Mouse (Mus musculus): ENCODE measurements around the gene Ppp4r3a. TPM values are rescaled to one million over a fixed set of nuclear protein-coding genes. Genes with fewer than 3 reads are reported as not detected.

The Ppp4r3a gene
- polyA plus RNA-seq, 1 experiment from 2014 or later = 27.7 TPM

DNA sequence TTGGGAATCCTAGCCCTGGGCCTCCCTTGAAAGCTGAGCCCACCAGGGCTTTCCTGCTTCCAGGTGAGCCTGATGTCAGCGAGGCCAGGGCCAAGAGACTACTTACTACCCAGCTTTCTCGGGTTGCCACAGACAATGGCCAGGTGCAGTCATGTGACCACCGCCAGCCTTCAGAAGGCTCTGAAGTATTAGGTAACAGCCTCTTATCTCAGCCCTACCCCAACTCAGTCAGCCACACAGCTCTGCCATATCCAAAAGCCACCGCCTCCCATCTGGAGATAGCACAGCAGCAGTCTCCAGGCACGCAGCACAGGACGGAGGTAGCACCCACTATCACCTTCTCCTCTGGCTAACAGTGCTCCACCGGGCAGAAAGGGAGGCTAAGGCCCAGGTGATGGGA is 58.1 kb downstream of the Ppp4r3a start:
- no peak for ATAC-seq (ENCODE audit: low read depth)
- H3K4me1 ChIP-seq (ENCODE audit: control insufficient read depth, insufficient read depth, low read length) = peaks cover 28% of the 10 kb centered on the region
- H3K9ac ChIP-seq (replicated peaks; ENCODE audit: low read depth, low read length) = no peak overlapping the region
- H3K9me3 ChIP-seq (ENCODE audit: control insufficient read depth, low read length) = no peaks in the 10 kb centered on the region
- H3K27me3 ChIP-seq (ENCODE audit: control insufficient read depth, insufficient read depth, low read length) = no peaks in the 10 kb centered on the region
- no peak overlapping the region for H3K27ac ChIP-seq (ENCODE audit: low read depth, low read length)
- no peak overlapping the region for H3K4me2 ChIP-seq (ENCODE audit: low read depth, low read length)
- 78% methylated on average over 7 of the region's 7 CpGs for WGBS
- H3K4me3 ChIP-seq (ENCODE audit: low read depth, low read length) = no peak overlapping the region
- 0 out of 2 replicates have a peak, but pooled peaks cover 3% of the 10 kb centered on the region for H3K36me3 ChIP-seq (ENCODE audit: control insufficient read depth, insufficient read depth, low read length)

DNA sequence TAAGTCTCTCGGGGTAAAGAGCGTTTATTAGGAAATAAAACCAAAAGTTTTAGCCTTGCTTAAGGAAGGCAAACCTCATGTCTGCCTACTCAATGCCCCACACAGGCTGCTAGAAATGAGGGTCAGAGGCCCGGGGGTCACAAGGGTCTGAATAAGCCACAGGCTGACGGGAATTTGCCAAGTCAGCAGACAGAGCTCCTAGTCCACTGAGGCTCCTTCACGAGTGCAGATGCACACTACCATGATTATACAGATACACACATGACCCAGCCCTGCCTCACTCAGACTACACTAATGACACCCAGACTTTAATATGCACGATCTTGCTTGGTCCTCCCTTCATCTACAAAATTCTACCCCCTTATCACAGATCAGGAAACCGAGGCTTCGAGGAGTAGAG is 58.7 kb downstream of the Ppp4r3a start:
- no peak overlapping the region for H3K27ac ChIP-seq (ENCODE audit: low read depth, low read length)
- 0 out of 2 replicates have a peak, but pooled peaks cover 3% of the 10 kb centered on the region for H3K36me3 ChIP-seq (ENCODE audit: control insufficient read depth, insufficient read depth, low read length)
- H3K9ac ChIP-seq (replicated peaks; ENCODE audit: low read depth, low read length) = no peak overlapping the region
- no peaks in the 10 kb centered on the region for H3K9me3 ChIP-seq (ENCODE audit: control insufficient read depth, low read length)
- H3K27me3 ChIP-seq (ENCODE audit: control insufficient read depth, insufficient read depth, low read length) = no peaks in the 10 kb centered on the region
- H3K4me1 ChIP-seq (ENCODE audit: control insufficient read depth, insufficient read depth, low read length) = peaks cover 28% of the 10 kb centered on the region
- H3K4me3 ChIP-seq (ENCODE audit: low read depth, low read length) = no peak overlapping the region
- H3K4me2 ChIP-seq (ENCODE audit: low read depth, low read length) = no peak overlapping the region
- ATAC-seq (ENCODE audit: low read depth) = no peak
- 58% methylated on average over 8 of the region's 8 CpGs for WGBS

DNA sequence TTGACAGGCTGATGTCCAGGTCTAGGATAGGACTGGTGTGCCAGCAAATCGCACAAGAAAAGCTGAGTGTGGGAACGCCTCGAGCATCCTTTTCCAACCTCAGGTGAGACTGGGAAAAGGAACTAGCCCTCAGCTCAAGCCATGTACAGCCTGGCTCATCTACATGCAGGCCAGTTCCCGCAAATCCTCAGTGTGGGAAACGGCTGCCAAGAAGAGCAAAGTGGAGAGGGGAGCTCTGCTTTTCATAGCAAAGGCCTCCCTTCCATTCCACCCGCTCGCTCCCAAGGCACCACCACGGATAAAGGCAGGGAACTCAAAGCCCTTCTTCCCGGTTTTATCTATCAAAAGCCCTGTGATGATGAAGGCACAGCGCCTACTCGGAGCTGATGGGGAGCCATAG is 60.4 kb downstream of the Ppp4r3a start:
- WGBS = 58% methylated on average over 11 of the region's 11 CpGs
- ATAC-seq (ENCODE audit: low read depth) = no peak
- H3K27ac ChIP-seq (ENCODE audit: low read depth, low read length) = no peak overlapping the region
- H3K9ac ChIP-seq (replicated peaks; ENCODE audit: low read depth, low read length) = no peak overlapping the region
- H3K4me1 ChIP-seq (ENCODE audit: control insufficient read depth, insufficient read depth, low read length) = peaks cover 35% of the 10 kb centered on the region
- no peaks in the 10 kb centered on the region for H3K27me3 ChIP-seq (ENCODE audit: control insufficient read depth, insufficient read depth, low read length)
- H3K4me2 ChIP-seq (ENCODE audit: low read depth, low read length) = no peak overlapping the region
- 0 out of 2 replicates have a peak, but pooled peaks cover 3% of the 10 kb centered on the region for H3K36me3 ChIP-seq (ENCODE audit: control insufficient read depth, insufficient read depth, low read length)
- no peak overlapping the region for H3K4me3 ChIP-seq (ENCODE audit: low read depth, low read length)
- H3K9me3 ChIP-seq (ENCODE audit: control insufficient read depth, low read length) = no peaks in the 10 kb centered on the region

DNA sequence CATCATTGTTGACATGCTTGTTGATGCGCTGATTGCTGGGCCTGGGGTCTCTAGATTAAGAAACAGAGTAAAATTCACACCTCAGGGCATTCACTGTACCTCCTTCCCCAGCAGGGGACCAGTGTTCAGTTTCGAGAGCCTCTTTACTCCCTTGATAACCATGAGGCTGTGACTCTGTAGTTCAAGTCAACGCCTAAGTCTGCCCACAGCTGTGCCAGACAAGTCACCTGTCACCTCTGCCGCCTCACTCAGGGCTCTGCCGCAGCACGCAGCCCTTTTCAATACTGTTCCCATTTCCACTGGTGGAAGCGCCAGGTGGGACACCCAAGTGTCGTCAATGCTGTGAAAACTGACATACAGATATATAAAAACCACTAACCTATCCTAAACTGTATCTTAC is 61.1 kb downstream of the Ppp4r3a start:
- Histone ChIP-seq H3K9me3 (ENCODE audit: control insufficient read depth, low read length) (no peaks in the 10 kb centered on the region), H3K9ac (replicated peaks; ENCODE audit: low read depth, low read length) (no peak overlapping the region), H3K4me1 (ENCODE audit: control insufficient read depth, insufficient read depth, low read length) (peaks cover 33% of the 10 kb centered on the region), H3K27ac (ENCODE audit: low read depth, low read length) (no peak overlapping the region), H3K4me2 (ENCODE audit: low read depth, low read length) (no peak overlapping the region), H3K4me3 (ENCODE audit: low read depth, low read length) (no peak overlapping the region), H3K27me3 (ENCODE audit: control insufficient read depth, insufficient read depth, low read length) (no peaks in the 10 kb centered on the region), H3K36me3 (ENCODE audit: control insufficient read depth, insufficient read depth, low read length) (0 out of 2 replicates have a peak, but pooled peaks cover 3% of the 10 kb centered on the region)
- ATAC-seq (ENCODE audit: low read depth) = no peak
- 94% methylated on average over 8 of the region's 8 CpGs for WGBS

DNA sequence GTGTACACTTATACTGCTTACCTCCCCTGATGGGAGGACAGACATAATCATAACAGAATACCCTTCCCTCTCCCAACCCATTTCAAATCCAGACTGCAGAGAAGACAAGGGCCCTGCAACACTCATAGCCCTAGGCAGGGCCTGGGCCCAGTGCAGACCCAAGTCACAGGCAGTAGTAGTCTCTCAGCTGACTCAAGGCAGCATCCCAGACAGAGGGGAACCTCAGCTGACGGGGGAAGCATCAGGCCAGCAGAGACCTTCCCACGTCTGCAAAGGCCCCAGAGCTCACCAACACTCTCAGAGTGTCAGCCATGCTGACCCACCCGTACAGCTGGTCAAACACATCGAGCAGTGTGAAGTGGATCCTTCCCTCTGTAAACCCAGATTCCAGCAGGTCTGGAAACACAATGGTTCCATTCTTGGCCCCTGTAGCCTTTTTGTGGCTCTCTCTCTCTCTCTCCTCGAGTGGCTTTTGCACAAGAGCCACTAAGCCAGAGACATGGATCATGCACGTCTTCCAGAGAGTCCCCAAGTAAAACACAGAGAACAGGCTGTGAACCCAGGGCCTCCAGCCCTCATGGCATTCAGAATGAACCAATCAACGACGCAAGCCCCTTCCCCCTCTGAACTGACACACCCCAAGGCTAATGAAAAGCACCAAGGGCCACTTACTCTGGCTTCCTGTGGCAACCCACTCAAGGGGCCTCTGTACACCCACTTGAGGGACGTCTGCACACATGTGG is 61.8 kb downstream of the Ppp4r3a start:
- H3K4me2 ChIP-seq (ENCODE audit: low read depth, low read length) = no peak overlapping the region
- H3K9ac ChIP-seq (replicated peaks; ENCODE audit: low read depth, low read length) = no peak overlapping the region
- WGBS = 76% methylated on average over 9 of the region's 9 CpGs
- H3K27ac ChIP-seq (ENCODE audit: low read depth, low read length) = no peak overlapping the region
- no peak for ATAC-seq (ENCODE audit: low read depth)
- no peak overlapping the region for H3K4me3 ChIP-seq (ENCODE audit: low read depth, low read length)
- no peaks in the 10 kb centered on the region for H3K27me3 ChIP-seq (ENCODE audit: control insufficient read depth, insufficient read depth, low read length)
- peaks cover 29% of the 10 kb centered on the region for H3K4me1 ChIP-seq (ENCODE audit: control insufficient read depth, insufficient read depth, low read length)
- 0 out of 2 replicates have a peak, but pooled peaks cover 3% of the 10 kb centered on the region for H3K36me3 ChIP-seq (ENCODE audit: control insufficient read depth, insufficient read depth, low read length)
- H3K9me3 ChIP-seq (ENCODE audit: control insufficient read depth, low read length) = no peaks in the 10 kb centered on the region

DNA sequence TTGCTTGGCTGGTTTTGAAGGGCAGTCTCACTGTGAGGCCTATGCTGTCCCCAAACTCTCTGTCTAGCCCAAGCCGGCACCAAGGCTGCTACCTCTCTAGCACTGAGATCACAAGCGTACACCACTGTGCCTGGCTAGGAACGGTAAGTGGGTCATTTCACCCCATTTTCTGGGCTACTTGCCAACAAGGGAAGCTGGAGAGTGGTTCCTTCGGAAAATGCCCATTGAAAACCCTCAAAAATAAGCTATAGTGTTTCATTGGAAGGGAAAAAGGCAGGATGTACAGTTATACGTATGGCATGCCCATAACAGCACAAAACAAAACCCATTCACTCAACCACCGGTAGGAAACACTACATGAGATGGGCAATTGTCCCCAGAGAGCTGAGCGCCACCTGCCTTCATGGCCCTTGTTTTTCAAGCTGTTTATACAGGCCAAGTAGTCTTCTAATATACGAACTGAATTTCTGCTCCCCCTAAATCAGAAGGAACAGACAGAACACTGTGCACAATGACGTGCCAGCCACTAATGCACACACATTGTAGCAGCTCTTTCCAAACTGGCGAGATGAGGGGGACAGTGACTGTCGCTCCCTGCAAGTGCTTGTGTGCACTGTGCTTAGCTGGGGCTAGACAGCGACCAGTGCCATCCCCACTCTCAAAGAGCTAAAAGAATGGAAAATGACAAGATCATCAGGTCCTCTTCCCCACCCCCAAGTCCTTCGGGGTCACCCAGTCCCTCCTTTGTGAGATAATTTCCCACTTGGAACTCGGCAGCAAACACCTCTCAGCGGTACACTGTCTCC is 63.1 kb downstream of the Ppp4r3a start:
- Histone ChIP-seq H3K4me2 (ENCODE audit: low read depth, low read length) (no peak overlapping the region), H3K4me3 (ENCODE audit: low read depth, low read length) (no peak overlapping the region), H3K27me3 (ENCODE audit: control insufficient read depth, insufficient read depth, low read length) (no peaks in the 10 kb centered on the region), H3K27ac (ENCODE audit: low read depth, low read length) (no peak overlapping the region), H3K36me3 (ENCODE audit: control insufficient read depth, insufficient read depth, low read length) (0 out of 2 replicates have a peak, but pooled peaks cover 3% of the 10 kb centered on the region), H3K9me3 (ENCODE audit: control insufficient read depth, low read length) (no peaks in the 10 kb centered on the region), H3K4me1 (ENCODE audit: control insufficient read depth, insufficient read depth, low read length) (peaks cover 27% of the 10 kb centered on the region), H3K9ac (replicated peaks; ENCODE audit: low read depth, low read length) (no peak overlapping the region)
- ATAC-seq (ENCODE audit: low read depth) = no peak
- 76% methylated on average over 15 of the region's 15 CpGs for WGBS

DNA sequence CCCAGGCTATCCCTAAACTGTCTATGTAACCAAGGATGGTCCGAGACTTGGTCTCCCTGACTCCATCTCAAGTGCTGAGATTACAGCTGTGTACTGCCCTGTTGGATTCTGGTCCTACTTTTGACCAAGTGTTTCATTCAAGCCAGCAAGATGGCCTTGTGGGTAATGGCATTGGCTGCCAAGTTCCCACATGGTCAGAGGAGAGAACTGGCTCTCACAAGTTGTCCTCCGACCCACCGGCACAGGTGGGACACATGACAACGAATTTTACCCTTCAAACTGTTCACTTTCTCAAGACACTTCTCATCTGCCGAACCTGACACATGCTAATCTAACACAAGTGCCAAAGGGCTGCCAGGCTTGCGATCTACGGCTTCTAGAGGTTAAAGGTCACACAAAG is 64.1 kb downstream of the Ppp4r3a start:
- no peak for ATAC-seq (ENCODE audit: low read depth)
- WGBS = 91% methylated on average over 7 of the region's 7 CpGs
- H3K4me2 ChIP-seq (ENCODE audit: low read depth, low read length) = no peak overlapping the region
- H3K27me3 ChIP-seq (ENCODE audit: control insufficient read depth, insufficient read depth, low read length) = no peaks in the 10 kb centered on the region
- no peak overlapping the region for H3K4me3 ChIP-seq (ENCODE audit: low read depth, low read length)
- no peak overlapping the region; the same call in 1 of the 2 replicates for H3K27ac ChIP-seq (ENCODE audit: low read depth, low read length)
- H3K9me3 ChIP-seq (ENCODE audit: control insufficient read depth, low read length) = no peaks in the 10 kb centered on the region
- H3K4me1 ChIP-seq (ENCODE audit: control insufficient read depth, insufficient read depth, low read length) = peaks cover 23% of the 10 kb centered on the region
- 0 out of 2 replicates have a peak, but pooled peaks cover 3% of the 10 kb centered on the region for H3K36me3 ChIP-seq (ENCODE audit: control insufficient read depth, insufficient read depth, low read length)
- H3K9ac ChIP-seq (replicated peaks; ENCODE audit: low read depth, low read length) = no peak overlapping the region

DNA sequence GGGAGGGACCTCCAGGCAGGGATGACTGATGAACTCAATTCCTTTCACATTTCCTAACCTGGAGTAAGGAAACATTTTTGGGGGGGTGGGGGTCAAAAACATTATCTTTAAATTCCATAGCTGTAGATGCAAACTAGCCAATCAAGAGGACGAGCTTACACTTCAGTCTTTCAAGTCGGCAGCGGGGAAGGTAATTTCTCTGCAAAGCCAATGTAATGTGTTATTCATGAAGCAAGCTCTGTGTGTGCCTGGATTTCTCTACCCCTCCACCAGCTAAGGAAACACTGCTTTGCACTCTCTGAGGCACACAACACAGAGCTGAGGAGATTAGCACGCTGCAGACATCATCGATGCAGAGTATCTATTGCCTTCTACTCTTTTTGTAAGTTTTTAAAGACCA is 64.5 kb downstream of the Ppp4r3a start:
- no peak overlapping the region; the same call in 1 of the 2 replicates for H3K27ac ChIP-seq (ENCODE audit: low read depth, low read length)
- 26% methylated on average over 5 of the region's 5 CpGs for WGBS
- no peak for ATAC-seq (ENCODE audit: low read depth)

DNA sequence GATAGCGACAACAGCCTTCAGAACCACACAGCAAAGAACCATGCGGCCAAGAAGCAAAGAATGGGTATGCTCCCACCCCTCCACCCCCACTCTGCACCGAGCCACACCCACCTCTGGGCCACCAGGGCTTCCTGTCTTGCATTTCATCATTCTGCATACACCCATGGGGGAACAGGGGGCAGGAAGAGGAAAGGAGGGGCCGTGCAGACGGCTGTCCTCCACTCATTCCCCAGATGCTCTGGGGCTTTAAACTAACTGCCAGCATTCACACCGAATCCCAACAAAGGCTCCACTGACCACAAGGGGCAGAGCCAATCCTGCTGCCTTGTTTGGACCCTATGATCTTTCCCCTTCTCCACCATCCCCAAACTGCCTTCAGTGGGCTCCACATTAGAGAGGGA is 65.5 kb downstream of the Ppp4r3a start:
- 0 out of 2 replicates have a peak overlapping the region, but pooled peaks have one; percentile 16 for H3K9ac ChIP-seq (replicated peaks; ENCODE audit: low read depth, low read length)
- H3K4me1 ChIP-seq (ENCODE audit: control insufficient read depth, insufficient read depth, low read length) = peaks cover 16% of the 10 kb centered on the region
- peak overlapping the region; percentile 24; the same call in 1 of the 2 replicates for H3K4me2 ChIP-seq (ENCODE audit: low read depth, low read length)
- peak overlapping the region; percentile 50; the same call in 1 of the 2 replicates for H3K27ac ChIP-seq (ENCODE audit: low read depth, low read length)
- no peaks in the 10 kb centered on the region for H3K9me3 ChIP-seq (ENCODE audit: control insufficient read depth, low read length)
- H3K27me3 ChIP-seq (ENCODE audit: control insufficient read depth, insufficient read depth, low read length) = no peaks in the 10 kb centered on the region
- WGBS = 16% methylated on average over 6 of the region's 6 CpGs
- H3K36me3 ChIP-seq (ENCODE audit: control insufficient read depth, insufficient read depth, low read length) = 0 out of 2 replicates have a peak, but pooled peaks cover 3% of the 10 kb centered on the region
- ATAC-seq (ENCODE audit: low read depth) = peak; percentile 22; the same call in 1 of the 2 replicates
- H3K4me3 ChIP-seq (ENCODE audit: low read depth, low read length) = no peak overlapping the region

More for the DNA sequence above, 64.5 kb downstream of the Ppp4r3a start:
- H3K36me3 ChIP-seq (ENCODE audit: control insufficient read depth, insufficient read depth, low read length) = 0 out of 2 replicates have a peak, but pooled peaks cover 3% of the 10 kb centered on the region
- H3K27me3 ChIP-seq (ENCODE audit: control insufficient read depth, insufficient read depth, low read length) = no peaks in the 10 kb centered on the region
- H3K9me3 ChIP-seq (ENCODE audit: control insufficient read depth, low read length) = no peaks in the 10 kb centered on the region
- no peak overlapping the region for H3K9ac ChIP-seq (replicated peaks; ENCODE audit: low read depth, low read length)
- H3K4me2 ChIP-seq (ENCODE audit: low read depth, low read length) = no peak overlapping the region
- H3K4me3 ChIP-seq (ENCODE audit: low read depth, low read length) = no peak overlapping the region
- peaks cover 19% of the 10 kb centered on the region for H3K4me1 ChIP-seq (ENCODE audit: control insufficient read depth, insufficient read depth, low read length)

Measured in neural tube, embryonic 14.5 days (tissue).